Mouse (Mus musculus): ENCODE measurements around the gene Arid5b.

DNA sequence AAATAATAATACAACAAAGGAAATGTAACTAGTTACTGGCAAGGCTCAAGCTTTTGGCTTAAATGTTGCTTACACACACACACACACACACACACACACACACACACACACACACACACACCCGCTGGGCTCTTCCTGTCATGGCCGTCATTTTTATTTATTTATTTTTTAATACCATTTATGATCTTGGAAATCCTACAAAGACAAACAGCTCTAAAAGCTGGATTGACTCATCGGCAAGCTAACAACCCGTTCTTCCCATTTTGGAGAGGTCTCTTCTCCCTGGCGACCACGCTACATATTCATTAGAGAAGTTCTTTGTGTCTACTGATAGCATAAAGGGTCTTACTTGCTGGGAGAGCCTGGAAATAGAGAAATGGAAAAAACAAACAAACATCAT, 138.2 kb downstream of the Arid5b start:
- TF ChIP-seq POLR2A (IDR thresholded peaks at IDR 0.05; ENCODE audit: control insufficient read depth, extremely low read depth, insufficient read depth, low read length, poor library complexity) (no peak), CTCF (IDR thresholded peaks at IDR 0.05; ENCODE audit: borderline replicate concordance, control insufficient read depth, extremely low read depth, insufficient read depth, low read length, poor library complexity) (no peak)
